Mouse (Mus musculus): Measurements from ENCODE around the gene Defb30. TPM values are rescaled to one million over a fixed set of nuclear protein-coding genes. Genes with fewer than 3 reads are reported as not detected.

Defb30 gene
- total RNA-seq (2021), result not detected
- long read RNA-seq, experiment 1, result 0 reads
- long read RNA-seq, experiment 2, result 0 reads

- no peak for DNase-seq
- intact Hi-C loops (cut with DNase I), result no loop called here
These were observed at the start of gene Defb30 for GRCm38 (mm10) chr14:63049910-63050370. TSS of gene Defb30 (minus strand) at chr14:63049960.

- DNase-seq, result peak; percentile 69 to 77
- intact Hi-C loops (cut with DNase I), result loop anchor here (2.0 kb wide), 1 partner anchor 305 kb away; no protein-coding TSS in a partner anchor
These were observed 17.9 kb upstream of the Defb30 start for GRCm38 (mm10) chr14:63067708-63068107.

- intact Hi-C loops (cut with DNase I), result loop anchor here (2.0 kb wide), 1 partner anchor 306 kb away; no protein-coding TSS in a partner anchor
These were observed 17.0 kb upstream of the Defb30 start for GRCm38 (mm10) chr14:63066630-63067310.

GRCm38 (mm10) chr14:63065391-63065790 is 15.6 kb upstream of the Defb30 start:
- intact Hi-C loops (cut with DNase I), result no loop called here

More at GRCm38 (mm10) chr14:63066630-63067310, 17.0 kb upstream of the Defb30 start:
- DNase-seq, result peak; percentile 77 to 89

GRCm38 (mm10) chr14:63062184-63062583 is 12.4 kb upstream of the Defb30 start:
- no peak for DNase-seq
- intact Hi-C loops (cut with DNase I), result no loop called here

More at GRCm38 (mm10) chr14:63065391-63065790, 15.6 kb upstream of the Defb30 start:
- DNase-seq, result no peak

- no peak for DNase-seq
- intact Hi-C loops (cut with DNase I), result no loop called here
These were observed 10.6 kb upstream of the Defb30 start for GRCm38 (mm10) chr14:63060361-63060760.

- DNase-seq, result peak; percentile 65 to 85
- intact Hi-C loops (cut with DNase I), result no loop called here
These were observed 5.0 kb upstream of the Defb30 start for GRCm38 (mm10) chr14:63054729-63055128.

GRCm38 (mm10) chr14:63050769-63051168 is 1.0 kb upstream of the Defb30 start:
- intact Hi-C loops (cut with DNase I), result no loop called here
- DNase-seq, result peak; percentile 73 to 86

- intact Hi-C loops (cut with DNase I), result no loop called here
- DNase-seq, result no peak
These were observed 3.1 kb downstream of the Defb30 start, which contains the start of gene Defb42 for GRCm38 (mm10) chr14:63046691-63047090. TSS of gene Defb42 (plus strand) at chr14:63046991.

GRCm38 (mm10) chr14:63020524-63021156 is 29.1 kb downstream of the Defb30 start:
- intact Hi-C loops (cut with DNase I), result no loop called here
- DNase-seq, result no peak

- no peak for DNase-seq
- intact Hi-C loops (cut with DNase I), result no loop called here
These were observed 35.1 kb downstream of the Defb30 start for GRCm38 (mm10) chr14:63014667-63015066.

GRCm38 (mm10) chr14:63013082-63013481 is 36.7 kb downstream of the Defb30 start:
- DNase-seq, result no peak
- intact Hi-C loops (cut with DNase I), result no loop called here

- intact Hi-C loops (cut with DNase I), result no loop called here
- no peak for DNase-seq
These were observed 38.3 kb downstream of the Defb30 start, which contains the start of gene Defb43 for GRCm38 (mm10) chr14:63011471-63011870. TSS of gene Defb43 (plus strand) at chr14:63011771.

GRCm38 (mm10) chr14:63002588-63002987 is 47.2 kb downstream of the Defb30 start:
- peak in 1 of 2 experiments; percentile 10 for DNase-seq

GRCm38 (mm10) chr14:62998977-62999376 is 50.8 kb downstream of the Defb30 start:
- DNase-seq, result no peak
- intact Hi-C loops (cut with DNase I), result no loop called here

More at GRCm38 (mm10) chr14:63002588-63002987, 47.2 kb downstream of the Defb30 start:
- intact Hi-C loops (cut with DNase I), result no loop called here

- intact Hi-C loops (cut with DNase I), result no loop called here
- no peak for DNase-seq
These were observed 52.0 kb downstream of the Defb30 start, which contains the start of gene Defb47 for GRCm38 (mm10) chr14:62997777-62998176. TSS of gene Defb47 (plus strand) at chr14:62998077.

GRCm38 (mm10) chr14:62991849-62992510 is 57.8 kb downstream of the Defb30 start:
- intact Hi-C loops (cut with DNase I), result no loop called here
- no peak for DNase-seq

- DNase-seq, result no peak
- intact Hi-C loops (cut with DNase I), result no loop called here
These were observed 58.5 kb downstream of the Defb30 start for GRCm38 (mm10) chr14:62991271-62991670.

GRCm38 (mm10) chr14:62984410-62984809 is 65.3 kb downstream of the Defb30 start, which contains the start of gene Defb48:
TSS of gene Defb48 (minus strand) at chr14:62984510.
- intact Hi-C loops (cut with DNase I), result no loop called here
- DNase-seq, result no peak
